Mouse (Mus musculus) CH12.LX (cell line): ENCODE measurements around the gene Htr7. TPM values are rescaled to one million over a fixed set of nuclear protein-coding genes. Genes with fewer than 3 reads are reported as not detected.

Experiments used
- DNase-seq: peaks from one replicate; pipeline ENCODE4 v3.0.0-alpha.2; 2013; ENCODE audit errors: extremely low read depth
- H3K27ac ChIP-seq: 2 replicates; pipeline ENCODE4 v1.5.1; 2012; ENCODE audit warnings: low read depth, mild to moderate bottlenecking, control low read depth, moderate library complexity; ENCODE audit not compliant: insufficient read depth
- H3K27me3 ChIP-seq: replicated peaks from 2 replicates; pipeline ENCODE3; 2012; ENCODE audit warnings: inconsistent platforms
- H3K36me3 ChIP-seq, 2 experiments: replicated peaks in 1 of 2; 2 replicates each; pipeline versions ENCODE3 to v1.6.1; 2012; ENCODE audit warnings: inconsistent platforms in 1 of 2, low read length in 1 of 2, mild to moderate bottlenecking in 1 of 2, mixed read lengths in 1 of 2, moderate library complexity in 1 of 2; ENCODE audit not compliant: control insufficient read depth in 1 of 2, insufficient read depth in 1 of 2
- H3K4me1 ChIP-seq, 2 experiments: 2 replicates each; pipeline ENCODE4 v1.6.1; 2012; ENCODE audit warnings: inconsistent platforms in 1 of 2, moderate library complexity in 1 of 2; ENCODE audit not compliant: insufficient read depth in 2 of 2, control insufficient read depth in 1 of 2
- H3K4me2 ChIP-seq: 2 replicates; pipeline ENCODE4 v1.6.1; 2012; ENCODE audit warnings: low read depth, mild to moderate bottlenecking, control low read depth; ENCODE audit not compliant: poor library complexity, insufficient read depth, severe bottlenecking
- H3K4me3 ChIP-seq, 3 experiments: fragments of 150-350 bp in 1 of 3; sonication (generic) in 1 of 3; replicated peaks in 1 of 3; 2 replicates each; pipeline versions ENCODE3 to v1.5.1; 2011 to 2012; ENCODE audit warnings: low read depth in 2 of 3, low read length in 2 of 3, mild to moderate bottlenecking in 2 of 3, moderate library complexity in 2 of 3, control low read depth in 1 of 3, improper control_type of control experiment in 1 of 3, inconsistent platforms in 1 of 3, mixed read lengths in 1 of 3; ENCODE audit not compliant: poor library complexity in 1 of 3
- H3K79me2 ChIP-seq: replicated peaks from 2 replicates; pipeline ENCODE4 v1.6.1; 2012; ENCODE audit warnings: mild to moderate bottlenecking, moderate library complexity; ENCODE audit not compliant: control insufficient read depth, poor library complexity, insufficient read depth, severe bottlenecking; ENCODE audit errors: extremely low read depth
- H3K9ac ChIP-seq: 2 replicates; pipeline ENCODE4 v1.6.1; 2012; ENCODE audit warnings: low read depth, mild to moderate bottlenecking, control low read depth, moderate library complexity; ENCODE audit not compliant: insufficient read depth
- H3K9me3 ChIP-seq: replicated peaks from 2 replicates; pipeline ENCODE3; 2012; ENCODE audit warnings: low read length, inconsistent platforms, mixed read lengths
- BHLHE40 ChIP-seq: IDR thresholded peaks from 2 replicates; pipeline ENCODE4 v1.6.1; 2011; ENCODE audit warnings: mild to moderate bottlenecking, low read depth, low read length, improper control_type of control experiment
- CHD1 ChIP-seq: IDR thresholded peaks from 2 replicates; pipeline ENCODE4 v1.6.1; 2012; ENCODE audit warnings: low read depth, low read length, improper control_type of control experiment, inconsistent platforms
- CHD2 ChIP-seq: IDR thresholded peaks from 2 replicates; pipeline ENCODE4 v1.6.1; 2011; ENCODE audit warnings: low read length, improper control_type of control experiment
- E2F4 ChIP-seq: IDR thresholded peaks from 2 replicates; pipeline ENCODE4 v1.6.1; 2011; ENCODE audit warnings: low read depth, low read length, improper control_type of control experiment; ENCODE audit not compliant: insufficient replicate concordance
- GABPA ChIP-seq: IDR thresholded peaks from 2 replicates; pipeline ENCODE4 v1.6.1; 2012; ENCODE audit warnings: low read depth, low read length, improper control_type of control experiment, inconsistent platforms; ENCODE audit not compliant: insufficient replicate concordance
- HCFC1 ChIP-seq: IDR thresholded peaks from 2 replicates; pipeline ENCODE4 v1.6.1; 2012; ENCODE audit warnings: low read depth, mild to moderate bottlenecking, inconsistent platforms, low read length, improper control_type of control experiment
- IRF4 ChIP-seq: IDR thresholded peaks from 2 replicates; pipeline ENCODE4 v1.6.1; 2014; ENCODE audit warnings: low read depth, mild to moderate bottlenecking, inconsistent platforms, low read length, improper control_type of control experiment
- KAT2A ChIP-seq: IDR thresholded peaks from 2 replicates; pipeline ENCODE4 v1.6.1; 2012; ENCODE audit warnings: low read length, improper control_type of control experiment, inconsistent platforms; ENCODE audit not compliant: insufficient replicate concordance
- MAX ChIP-seq: IDR thresholded peaks from 2 replicates; pipeline ENCODE4 v1.6.1; 2011; ENCODE audit warnings: low read length, improper control_type of control experiment
- MEF2A ChIP-seq: IDR thresholded peaks from 2 replicates; pipeline ENCODE4 v1.6.1; 2014; ENCODE audit warnings: low read depth, mild to moderate bottlenecking, inconsistent platforms, low read length, improper control_type of control experiment, borderline replicate concordance
- MXI1 ChIP-seq: IDR thresholded peaks from 2 replicates; pipeline ENCODE4 v1.6.1; 2011; ENCODE audit warnings: mild to moderate bottlenecking, low read depth, low read length, improper control_type of control experiment
- PAX5 ChIP-seq: IDR thresholded peaks from 2 replicates; pipeline ENCODE4 v1.6.1; 2012; ENCODE audit warnings: low read length, inconsistent platforms, mixed read lengths
- POLR2A ChIP-seq: IDR thresholded peaks from 2 replicates; pipeline ENCODE4 v1.6.1; 2011; ENCODE audit warnings: low read depth, mild to moderate bottlenecking, improper control_type of control experiment, low read length
- RAD21 ChIP-seq: IDR thresholded peaks from 2 replicates; pipeline ENCODE4 v1.6.1; 2011; ENCODE audit warnings: low read depth, mild to moderate bottlenecking, low read length, improper control_type of control experiment, moderate library complexity
- SMC3 ChIP-seq: IDR thresholded peaks from 2 replicates; pipeline ENCODE4 v1.6.1; 2011; ENCODE audit warnings: low read depth, low read length, improper control_type of control experiment
- TBP ChIP-seq: conservative IDR thresholded peaks from 2 replicates; pipeline ENCODE4 v1.6.1; 2011; ENCODE audit warnings: low read depth, low read length, improper control_type of control experiment
- UBTF ChIP-seq: IDR thresholded peaks from 2 replicates; pipeline ENCODE4 v1.6.1; 2012; ENCODE audit warnings: low read depth, mild to moderate bottlenecking, inconsistent platforms, low read length, improper control_type of control experiment, moderate library complexity
- USF1 ChIP-seq: IDR thresholded peaks from 2 replicates; pipeline ENCODE4 v1.6.1; 2014; ENCODE audit warnings: low read depth, mild to moderate bottlenecking, inconsistent platforms, low read length, improper control_type of control experiment
- USF2 ChIP-seq: conservative IDR thresholded peaks from 2 replicates; pipeline ENCODE4 v1.6.1; 2011; ENCODE audit warnings: low read depth, low read length, improper control_type of control experiment
- ZC3H11A ChIP-seq: IDR thresholded peaks from 2 replicates; pipeline ENCODE4 v1.6.1; 2012; ENCODE audit warnings: low read depth, mild to moderate bottlenecking, inconsistent platforms, low read length, improper control_type of control experiment
- ZMIZ1 ChIP-seq: IDR thresholded peaks from 2 replicates; pipeline ENCODE4 v1.6.1; 2012; ENCODE audit warnings: low read depth, mild to moderate bottlenecking, inconsistent platforms, low read length, improper control_type of control experiment
- dilution Hi-C: fragments of 300-500 bp; cut with MboI; formaldehyde crosslinking; loops from 2 replicates; pipeline ENCODE4 v1.14.3; 2020; ENCODE audit warnings: low sequenced_read_pairs; ENCODE audit not compliant: extremely low pct_unique_long_range_greater_than_20kb, extremely low pct_ligation_motif_present
- in situ Hi-C: fragments of 300-500 bp; cut with MboI; formaldehyde crosslinking; loops from 3 replicates; pipeline ENCODE4 v1.14.3; 2019; ENCODE audit warnings: low sequenced_read_pairs, low pct_ligation_motif_present, low pct_unique_long_range_greater_than_20kb, mixed read lengths
- polyA plus RNA-seq: library from polyadenylated mRNA; unstranded; fragments of >175 nt; gene quantifications from 2 replicates; pipeline ENCODE4 v1.2.1, GENCODE M21; 2012; ENCODE audit warnings: low read depth; ENCODE audit not compliant: insufficient read length
- total RNA-seq, 2 experiments: library from RNA; depleted of rRNA; stranded (reverse); fragments of 300-350 nt in 1 of 2; fragments of >200 nt in 1 of 2; gene quantifications; 2 replicates each; pipeline ENCODE4 v1.2.3; 2012 to 2014

Htr7 gene
- total and polyA plus RNA-seq, 3 experiments = not detected

GRCm38 (mm10) chr19:35955698-35956097 is 101.6 kb downstream of the Htr7 start:
- no peak for DNase-seq
- no peak overlapping the region for H3K27ac ChIP-seq
- in situ Hi-C loops = no loop called here
- H3K9me3 ChIP-seq = no peaks in the 10 kb centered on the region
- H3K9ac ChIP-seq = no peak overlapping the region
- peaks cover 4 to 7% of the 10 kb centered on the region in 2 experiments; a peak in 3 of 4 replicates for H3K4me1 ChIP-seq
- H3K4me3 ChIP-seq = no peak overlapping the region
- TF ChIP-seq E2F4 = no peak
- no peak for TF ChIP-seq BHLHE40
- no peak for TF ChIP-seq USF1
- TF ChIP-seq CHD2 = no peak
- TF ChIP-seq SMC3 = no peak
- TF ChIP-seq KAT2A = no peak
- TF ChIP-seq UBTF = no peak
- TF ChIP-seq TBP = no peak
- no peak for TF ChIP-seq PAX5
- no peak for TF ChIP-seq IRF4
- TF ChIP-seq HCFC1 = no peak
- TF ChIP-seq USF2 = no peak
- dilution Hi-C loops = no loop called here
- H3K27me3 ChIP-seq = no peaks in the 10 kb centered on the region
- no peak overlapping the region for H3K4me2 ChIP-seq
- no peaks in the 10 kb centered on the region for H3K36me3 ChIP-seq
- H3K79me2 ChIP-seq = no peaks in the 10 kb centered on the region

DNA sequence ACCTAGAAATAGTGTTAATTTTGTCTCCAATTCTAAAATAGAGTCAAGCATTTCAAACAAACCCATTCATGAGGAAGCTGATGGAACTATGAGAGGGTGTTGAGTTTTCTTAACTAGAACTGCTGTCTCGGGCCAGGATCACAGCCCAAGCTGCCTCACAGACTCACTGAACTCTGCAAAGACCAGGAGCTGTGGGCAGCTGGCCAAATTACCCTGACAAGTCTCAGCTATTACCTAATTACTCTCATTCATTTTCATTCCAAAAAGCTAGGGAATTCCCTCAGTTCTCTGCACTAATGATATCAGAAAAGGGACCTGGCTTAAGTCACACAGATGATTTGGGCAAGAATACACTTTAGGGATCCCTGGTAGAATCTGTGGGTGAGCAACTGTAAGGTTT is 107.4 kb downstream of the Htr7 start:
- no peak overlapping the region for H3K4me2 ChIP-seq
- H3K27ac ChIP-seq = no peak overlapping the region
- peaks cover 0 to 2% of the 10 kb centered on the region in 2 experiments; a peak in 1 of 4 replicates for H3K4me1 ChIP-seq
- no peak for DNase-seq
- H3K36me3 ChIP-seq = no peaks in the 10 kb centered on the region
- dilution Hi-C loops = no loop called here
- TF ChIP-seq ZC3H11A = no peak
- TF ChIP-seq ZMIZ1 = no peak
- no peak for TF ChIP-seq KAT2A
- no peak for TF ChIP-seq HCFC1
- TF ChIP-seq RAD21 = no peak
- no peak for TF ChIP-seq GABPA
- TF ChIP-seq CHD1 = no peak
- TF ChIP-seq MAX = no peak
- no peak for TF ChIP-seq POLR2A
- no peak for TF ChIP-seq MXI1
- TF ChIP-seq MEF2A = no peak
- H3K9me3 ChIP-seq = no peaks in the 10 kb centered on the region
- in situ Hi-C loops = no loop called here
- H3K27me3 ChIP-seq = no peaks in the 10 kb centered on the region
- no peak overlapping the region for H3K9ac ChIP-seq
- H3K4me3 ChIP-seq = no peak overlapping the region
- no peaks in the 10 kb centered on the region for H3K79me2 ChIP-seq
